Mouse (Mus musculus) embryonic facial prominence, embryonic 12.5 days (tissue): ENCODE data around the gene Tedc1. TPM values are rescaled to one million over a fixed set of nuclear protein-coding genes. Genes with fewer than 3 reads are reported as not detected.
A peak's percentile ranks its signal among the peaks of the same experiment; 100 is the strongest.

Experiments
- ATAC-seq: fragments of 200-750 bp; cut with Nextera tagmentation; 2 replicates; pipeline ENCODE4 v1.8.0; 2017; ENCODE audit not compliant: insufficient number of reproducible peaks, insufficient read depth, low FRiP score, low TSS enrichment
- H3K27ac ChIP-seq: fragments of 300-500 bp; sonication (generic); 2 replicates; pipeline ENCODE4 v1.5.1; 2016; ENCODE audit warnings: mild to moderate bottlenecking
- H3K27me3 ChIP-seq: fragments of 300-500 bp; sonication (generic); 2 replicates; pipeline ENCODE4 v1.6.1; 2016; ENCODE audit warnings: mild to moderate bottlenecking, moderate library complexity
- H3K36me3 ChIP-seq: fragments of 300-500 bp; sonication (generic); 2 replicates; pipeline ENCODE4 v1.6.1; 2016; ENCODE audit warnings: mild to moderate bottlenecking
- H3K4me1 ChIP-seq: fragments of 300-500 bp; sonication (generic); 2 replicates; pipeline ENCODE4 v1.6.1; 2016
- H3K4me2 ChIP-seq: fragments of 300-500 bp; sonication (generic); replicated peaks from 2 replicates; pipeline ENCODE4 v1.6.1; 2016; ENCODE audit warnings: mild to moderate bottlenecking, moderate library complexity
- H3K4me3 ChIP-seq: fragments of 300-500 bp; sonication (generic); 2 replicates; pipeline ENCODE4 v1.5.1; 2016; ENCODE audit warnings: mild to moderate bottlenecking
- H3K9ac ChIP-seq: fragments of 300-500 bp; sonication (generic); 2 replicates; pipeline ENCODE4 v1.6.1; 2016; ENCODE audit warnings: mild to moderate bottlenecking, moderate library complexity
- H3K9me3 ChIP-seq: fragments of 300-500 bp; sonication (generic); 2 replicates; pipeline ENCODE4 v1.6.1; 2016; ENCODE audit warnings: mild to moderate bottlenecking, moderate library complexity
- WGBS: fragments of 180-500 bp; shearing (Covaris S2); methylation state at CpG from one replicate; pipeline ENCODE4 v1.1.7; 2016; 5-methylcytosine and 5-hydroxymethylcytosine counted together
- polyA plus RNA-seq: library from polyadenylated mRNA; unstranded; fragments of >200 nt; fragmentation: Nextera tagmentation; extraction: Ambion mirVana; gene quantifications from 2 replicates; pipeline ENCODE4 v1.2.1, GENCODE M21; 2016

The Tedc1 gene
- polyA plus RNA-seq, 1 experiment from 2014 or later: 49.7 TPM

DNA sequence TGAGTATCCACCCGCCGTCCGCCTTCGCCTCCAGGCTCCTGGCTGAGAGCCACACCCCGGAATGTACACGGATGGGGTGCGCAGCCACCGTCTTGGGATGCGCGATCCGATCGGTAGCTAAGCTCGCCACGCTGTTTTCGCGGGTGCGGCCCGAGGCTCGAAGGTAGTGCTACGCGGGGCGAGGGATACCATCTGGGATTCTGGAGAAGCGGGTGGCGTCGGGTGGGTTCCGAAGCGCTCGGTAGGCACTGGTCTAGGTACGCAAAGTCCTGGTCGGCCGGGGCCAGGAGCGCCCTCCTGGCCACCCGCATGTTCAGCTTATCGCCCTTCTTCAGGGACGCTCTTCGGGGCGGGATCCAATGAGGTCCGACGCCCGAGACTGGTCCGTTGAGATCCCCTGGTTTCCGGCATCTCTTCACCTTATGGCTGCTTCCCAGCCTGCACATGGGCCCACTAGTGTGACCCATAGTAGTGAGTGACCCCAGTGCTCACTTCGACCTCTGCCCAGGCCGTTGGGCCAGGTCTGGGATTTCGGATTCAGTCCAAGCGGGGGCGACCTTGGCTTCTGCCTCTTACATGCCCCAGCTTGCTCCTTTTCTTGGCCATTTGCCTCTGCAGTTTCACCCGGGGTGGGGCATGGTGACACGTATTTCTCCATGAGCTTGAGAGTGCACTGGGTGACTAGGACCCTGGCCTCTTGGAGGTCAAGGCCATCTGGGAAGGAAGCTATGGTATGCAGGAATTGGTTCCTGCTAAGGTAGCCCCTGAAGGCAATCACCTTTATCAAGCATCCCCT lies 15.4 kb upstream of the Tedc1 start:
- Histone ChIP-seq H3K36me3 (peaks cover 29% of the 10 kb centered on the region), H3K4me2 (peak overlapping the region; percentile 61), H3K9ac (peak overlapping the region; percentile 48; the same call in 1 of the 2 replicates), H3K4me3 (peak overlapping the region; percentile 44), H3K4me1 (peaks cover 25% of the 10 kb centered on the region), H3K9me3 (no peaks in the 10 kb centered on the region), H3K27ac (no peak overlapping the region), H3K27me3 (peaks cover 35% of the 10 kb centered on the region)
- WGBS: 3% methylated on average over 49 of the region's 49 CpGs
- peak; percentile 0; the same call in 1 of the 2 replicates for ATAC-seq

DNA sequence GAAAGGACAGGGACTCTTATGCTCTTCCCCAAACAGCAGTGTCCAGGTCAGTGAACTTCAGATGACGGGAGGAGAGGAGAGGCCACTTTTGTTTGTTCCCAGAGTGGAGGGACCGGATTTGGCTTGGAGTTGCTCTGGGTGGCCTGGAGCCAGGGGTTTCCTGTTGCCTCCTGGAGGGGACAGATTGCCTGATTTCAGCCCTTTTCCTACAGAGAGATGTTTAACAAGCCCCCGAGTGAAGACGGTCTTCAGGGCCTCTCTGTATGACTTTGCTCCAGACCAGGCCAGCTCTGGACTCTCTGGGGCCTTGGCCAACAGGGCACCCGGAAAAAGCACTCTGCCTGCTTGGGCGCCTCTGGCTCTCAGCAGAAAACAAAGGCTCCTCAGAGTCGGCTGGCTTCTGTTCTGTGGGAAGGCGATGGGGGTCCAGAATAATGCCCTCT lies 14.7 kb upstream of the Tedc1 start:
- Histone ChIP-seq H3K27me3 (peaks cover 43% of the 10 kb centered on the region), H3K9me3 (no peaks in the 10 kb centered on the region), H3K36me3 (peaks cover 21% of the 10 kb centered on the region), H3K4me3 (peak overlapping the region; percentile 44), H3K4me2 (peak overlapping the region; percentile 61), H3K27ac (no peak overlapping the region), H3K9ac (no peak overlapping the region), H3K4me1 (peaks cover 30% of the 10 kb centered on the region)
- ATAC-seq: no peak
- WGBS: 45% methylated on average over 8 of the region's 8 CpGs

DNA sequence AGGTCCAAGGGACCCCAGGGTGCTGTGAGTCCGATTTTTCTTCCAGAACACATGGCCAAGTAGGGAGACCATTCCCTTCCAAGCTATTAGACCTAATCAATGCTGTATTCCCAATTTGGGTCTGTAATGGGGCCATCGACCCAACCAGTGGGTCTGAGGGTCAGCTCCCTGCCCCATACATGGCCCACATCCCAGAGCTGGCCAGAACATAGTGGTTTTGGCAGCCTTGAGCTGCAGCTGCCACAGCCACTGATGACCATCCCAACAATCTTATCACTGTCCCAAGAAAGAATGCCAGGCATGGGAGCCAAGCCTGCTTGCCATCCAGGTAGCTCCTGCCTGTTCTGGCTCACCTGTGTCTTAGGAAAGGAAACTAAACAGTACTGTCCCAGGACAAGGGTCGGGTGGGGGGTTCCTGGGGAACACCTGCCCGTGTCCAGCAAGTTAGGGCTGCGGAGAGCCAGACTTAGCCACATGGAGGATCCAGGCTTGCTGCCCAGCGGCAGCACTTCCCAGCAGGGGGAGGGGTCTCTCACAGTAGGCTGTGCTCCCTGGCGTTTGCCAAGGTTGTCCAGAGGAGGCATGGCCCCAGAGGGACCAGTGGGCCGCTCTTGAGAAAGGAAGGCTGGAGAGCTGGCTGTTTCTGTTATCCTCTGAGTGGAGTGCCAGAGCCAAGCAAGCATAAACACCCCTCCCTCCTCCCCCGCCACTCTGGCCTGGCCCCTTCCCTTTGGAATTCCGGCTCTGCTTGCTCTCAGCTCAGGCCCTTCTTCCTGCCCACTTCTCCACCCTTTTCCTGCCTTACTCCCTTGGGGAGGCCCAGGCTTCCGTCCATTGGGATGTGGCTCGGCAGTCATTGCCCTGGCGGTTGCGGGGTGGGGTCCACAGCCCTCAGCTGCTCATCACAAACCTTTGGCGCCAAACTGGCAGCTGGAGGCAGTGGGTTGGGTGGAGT lies 13.9 kb upstream of the Tedc1 start:
- H3K36me3 ChIP-seq: peaks cover 14% of the 10 kb centered on the region
- no peak overlapping the region for H3K9ac ChIP-seq
- H3K4me2 ChIP-seq: peak overlapping the region; percentile 61
- WGBS: 22% methylated on average over 15 of the region's 15 CpGs
- H3K9me3 ChIP-seq: no peaks in the 10 kb centered on the region
- no peak for ATAC-seq
- H3K27me3 ChIP-seq: peaks cover 50% of the 10 kb centered on the region
- H3K4me1 ChIP-seq: peaks cover 31% of the 10 kb centered on the region
- H3K4me3 ChIP-seq: peak overlapping the region; percentile 44; the same call in 1 of the 2 replicates
- H3K27ac ChIP-seq: no peak overlapping the region

DNA sequence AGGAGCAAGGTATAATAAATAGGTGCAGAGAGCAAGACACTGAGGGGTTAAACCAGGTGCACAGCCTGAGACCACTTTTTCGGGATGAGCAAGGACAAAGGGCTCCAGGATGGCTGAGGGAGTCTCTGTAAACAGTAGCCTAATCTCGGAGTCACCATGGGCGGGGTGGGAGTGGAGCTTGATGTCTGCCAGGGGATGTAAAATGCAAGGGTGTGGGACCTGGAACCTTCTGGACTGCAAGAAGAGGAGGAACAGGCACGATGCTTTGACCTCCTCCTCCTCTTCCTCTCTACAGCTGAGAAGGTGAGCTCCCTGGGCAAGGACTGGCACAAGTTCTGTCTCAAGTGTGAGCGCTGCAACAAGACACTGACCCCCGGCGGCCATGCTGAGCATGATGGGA lies 13.1 kb upstream of the Tedc1 start:
- Histone ChIP-seq H3K4me1 (peaks cover 31% of the 10 kb centered on the region), H3K9me3 (no peaks in the 10 kb centered on the region), H3K27me3 (peaks cover 59% of the 10 kb centered on the region), H3K27ac (no peak overlapping the region), H3K4me2 (peak overlapping the region; percentile 61; the same call in 1 of the 2 replicates), H3K36me3 (peaks cover 5% of the 10 kb centered on the region), H3K9ac (no peak overlapping the region), H3K4me3 (no peak overlapping the region)
- WGBS: 65% methylated on average over 7 of the region's 7 CpGs
- no peak for ATAC-seq

DNA sequence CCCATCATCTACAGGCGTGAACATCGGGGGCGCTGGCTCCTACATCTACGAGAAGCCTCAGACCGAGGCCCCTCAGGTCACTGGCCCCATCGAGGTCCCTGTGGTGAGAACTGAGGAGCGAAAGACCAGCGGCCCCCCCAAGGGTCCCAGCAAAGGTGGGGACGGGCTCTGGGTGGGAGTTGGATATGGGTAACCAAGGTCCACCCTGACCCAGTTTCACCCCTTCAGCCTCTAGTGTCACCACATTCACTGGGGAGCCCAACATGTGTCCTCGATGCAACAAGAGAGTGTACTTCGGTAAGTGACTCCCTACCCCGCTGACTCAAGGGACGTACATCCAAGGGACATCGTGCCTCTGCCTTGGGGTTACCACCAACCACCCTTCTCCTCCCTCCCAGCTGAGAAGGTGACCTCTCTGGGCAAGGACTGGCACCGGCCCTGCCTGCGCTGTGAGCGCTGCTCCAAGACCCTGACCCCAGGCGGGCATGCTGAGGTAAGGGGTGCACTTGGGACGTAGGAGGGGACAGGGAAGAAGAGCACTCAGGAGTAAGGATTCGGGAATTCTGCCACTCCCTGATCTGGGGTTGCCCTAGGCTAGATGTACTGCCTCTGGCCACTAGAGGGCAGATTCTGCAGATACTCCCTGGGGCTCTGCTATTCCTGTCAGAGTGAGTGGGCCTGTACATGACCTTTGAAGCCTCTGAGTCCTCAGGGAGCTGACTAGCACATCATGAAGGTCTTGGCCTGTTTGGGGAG lies 12.0 kb upstream of the Tedc1 start:
- H3K9me3 ChIP-seq: no peaks in the 10 kb centered on the region
- H3K27me3 ChIP-seq: peaks cover 66% of the 10 kb centered on the region
- H3K9ac ChIP-seq: no peak overlapping the region
- H3K4me2 ChIP-seq: no peak overlapping the region
- WGBS: 73% methylated on average over 20 of the region's 20 CpGs
- ATAC-seq: no peak
- no peak overlapping the region for H3K4me3 ChIP-seq
- no peak overlapping the region for H3K27ac ChIP-seq
- no peaks in the 10 kb centered on the region for H3K36me3 ChIP-seq
- H3K4me1 ChIP-seq: peaks cover 24% of the 10 kb centered on the region

DNA sequence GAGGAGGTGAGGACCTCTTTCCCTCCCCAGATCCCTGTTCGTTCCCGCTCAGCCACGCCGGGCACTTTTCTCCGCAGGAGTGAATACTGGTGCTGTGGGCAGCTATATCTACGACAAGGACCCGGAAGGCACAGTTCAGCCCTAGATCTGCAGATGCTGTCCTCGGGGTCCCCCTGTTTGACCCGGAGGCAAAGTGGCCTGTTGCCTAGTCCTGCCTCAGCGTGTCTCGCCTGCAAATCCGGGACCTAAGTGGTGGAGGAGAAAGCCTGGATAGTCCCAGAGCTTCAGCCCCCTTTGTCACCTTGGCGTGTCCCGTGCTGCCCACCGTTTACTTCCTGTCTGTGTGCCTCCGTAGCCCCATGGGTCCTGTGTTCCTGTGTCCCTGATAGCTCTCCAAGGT lies 11.3 kb upstream of the Tedc1 start:
- Histone ChIP-seq H3K27me3 (peaks cover 69% of the 10 kb centered on the region), H3K9me3 (no peaks in the 10 kb centered on the region), H3K27ac (no peak overlapping the region), H3K4me3 (no peak overlapping the region), H3K4me1 (peaks cover 17% of the 10 kb centered on the region), H3K9ac (no peak overlapping the region), H3K4me2 (no peak overlapping the region), H3K36me3 (no peaks in the 10 kb centered on the region)
- ATAC-seq: no peak
- 90% methylated on average over 16 of the region's 16 CpGs for WGBS

DNA sequence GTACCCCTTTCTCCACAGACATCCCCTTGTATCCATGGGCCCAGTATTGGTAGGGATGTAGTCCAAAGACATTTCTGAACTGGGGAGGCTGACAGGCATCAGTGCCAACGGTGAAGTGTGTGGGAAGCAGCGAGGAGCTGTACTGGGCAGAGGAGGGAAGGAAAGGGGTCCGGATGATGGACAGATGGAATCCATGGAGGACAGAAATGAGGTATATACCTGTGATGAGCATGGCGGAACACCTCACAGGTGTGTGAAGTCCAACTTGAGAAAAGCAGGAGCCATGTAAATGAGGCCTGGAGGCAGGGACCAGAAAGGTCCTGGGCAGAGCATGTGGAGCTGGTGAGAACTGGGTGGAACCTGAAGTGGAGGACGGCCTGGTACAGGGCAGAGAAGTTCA lies 10.6 kb upstream of the Tedc1 start:
- WGBS: 85% methylated on average over 5 of the region's 5 CpGs
- H3K4me3 ChIP-seq: no peak overlapping the region
- H3K4me2 ChIP-seq: no peak overlapping the region
- no peaks in the 10 kb centered on the region for H3K9me3 ChIP-seq
- no peak overlapping the region for H3K9ac ChIP-seq
- no peak overlapping the region for H3K27ac ChIP-seq
- peaks cover 71% of the 10 kb centered on the region for H3K27me3 ChIP-seq
- H3K4me1 ChIP-seq: peaks cover 17% of the 10 kb centered on the region
- H3K36me3 ChIP-seq: no peaks in the 10 kb centered on the region
- no peak for ATAC-seq

DNA sequence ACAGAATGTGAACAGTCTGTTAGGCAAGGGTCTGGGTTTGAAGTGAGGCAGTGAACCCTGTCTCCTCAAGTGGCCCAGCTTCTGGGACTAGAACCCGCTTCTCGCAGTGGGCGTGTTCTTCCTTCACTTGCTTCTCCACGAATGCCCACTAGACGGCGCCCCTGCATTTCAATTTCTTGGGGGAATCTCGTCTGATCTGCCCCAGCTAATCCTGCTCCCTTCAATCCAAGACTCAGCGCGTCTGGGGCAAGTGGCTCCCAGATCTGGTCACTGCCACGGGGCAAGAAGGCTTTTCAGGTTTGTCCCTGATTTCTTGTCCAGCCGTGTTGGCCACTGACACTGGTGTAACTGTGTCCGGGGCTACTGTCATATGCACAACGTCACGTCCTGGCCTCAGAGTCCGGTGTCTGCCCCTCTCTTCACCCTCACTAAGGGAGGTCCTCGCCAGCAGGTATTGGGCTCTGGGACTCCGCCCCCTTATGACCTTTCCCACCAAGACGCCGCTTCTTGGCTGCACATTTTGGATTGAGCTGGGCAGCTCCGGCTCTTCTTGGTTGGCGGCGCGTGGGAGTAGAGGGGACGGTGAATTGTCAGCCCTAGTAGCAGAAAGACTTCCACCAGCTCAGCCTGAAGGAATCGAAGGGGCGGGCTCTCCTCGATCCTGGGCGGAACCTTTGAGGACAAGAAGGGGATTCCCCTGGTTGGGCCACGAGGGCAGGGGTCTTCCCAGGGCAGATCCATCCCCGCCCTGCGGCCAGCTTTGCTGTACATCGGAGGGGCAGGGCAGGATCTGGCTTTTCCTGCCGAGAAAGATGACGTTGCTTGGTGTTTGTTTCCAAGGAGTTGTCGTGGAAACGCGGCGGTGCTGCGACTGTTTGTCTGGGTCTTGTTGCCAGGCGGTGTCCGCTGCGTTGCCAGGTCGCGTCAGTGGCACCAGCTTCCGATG lies 9.8 kb upstream of the Tedc1 start, which contains the start of gene Crip1:
Crip1 (plus strand) TSS at position 205 of the 946 bp plus-strand sequence.
- Histone ChIP-seq H3K4me3 (0 out of 2 replicates have a peak within 1 kb of the TSS, but pooled peaks have one; percentile 8), H3K27me3 (peaks cover 70% of the 10 kb centered on the region), H3K27ac (no peak within 1 kb of the TSS), H3K9ac (no peak within 1 kb of the TSS), H3K9me3 (no peaks in the 10 kb centered on the region), H3K36me3 (no peaks in the 10 kb centered on the region), H3K4me1 (peaks cover 17% of the 10 kb centered on the region), H3K4me2 (peak within 1 kb of the TSS; percentile 43)
- ATAC-seq: no peak
- 8% methylated on average over 45 of the region's 45 CpGs for WGBS

DNA sequence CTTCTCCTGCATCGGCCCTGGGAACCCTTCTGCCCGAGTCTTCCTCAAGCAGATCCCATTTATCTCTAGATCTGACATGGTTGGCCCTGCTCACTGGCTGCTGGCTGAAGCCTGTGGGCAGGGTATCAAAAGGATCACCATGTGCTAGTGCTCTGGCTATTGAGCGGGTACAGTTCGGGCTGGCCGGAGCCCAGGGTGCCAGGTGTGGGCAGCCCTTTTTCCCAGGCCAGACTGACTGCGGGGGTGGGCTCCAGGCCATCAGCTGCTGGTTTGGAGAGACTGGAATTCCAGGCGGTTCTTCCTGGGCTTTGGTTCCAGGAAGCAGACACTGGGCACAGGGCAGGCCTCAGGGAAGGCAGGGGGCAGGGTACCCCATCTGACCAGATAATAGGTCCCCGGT lies 8.7 kb upstream of the Tedc1 start:
- peaks cover 19% of the 10 kb centered on the region for H3K4me1 ChIP-seq
- no peaks in the 10 kb centered on the region for H3K9me3 ChIP-seq
- no peaks in the 10 kb centered on the region for H3K36me3 ChIP-seq
- no peak overlapping the region for H3K27ac ChIP-seq
- H3K4me3 ChIP-seq: no peak overlapping the region
- no peak overlapping the region for H3K4me2 ChIP-seq
- WGBS: 83% methylated on average over 8 of the region's 8 CpGs
- H3K9ac ChIP-seq: no peak overlapping the region
- no peak for ATAC-seq
- H3K27me3 ChIP-seq: peaks cover 69% of the 10 kb centered on the region

DNA sequence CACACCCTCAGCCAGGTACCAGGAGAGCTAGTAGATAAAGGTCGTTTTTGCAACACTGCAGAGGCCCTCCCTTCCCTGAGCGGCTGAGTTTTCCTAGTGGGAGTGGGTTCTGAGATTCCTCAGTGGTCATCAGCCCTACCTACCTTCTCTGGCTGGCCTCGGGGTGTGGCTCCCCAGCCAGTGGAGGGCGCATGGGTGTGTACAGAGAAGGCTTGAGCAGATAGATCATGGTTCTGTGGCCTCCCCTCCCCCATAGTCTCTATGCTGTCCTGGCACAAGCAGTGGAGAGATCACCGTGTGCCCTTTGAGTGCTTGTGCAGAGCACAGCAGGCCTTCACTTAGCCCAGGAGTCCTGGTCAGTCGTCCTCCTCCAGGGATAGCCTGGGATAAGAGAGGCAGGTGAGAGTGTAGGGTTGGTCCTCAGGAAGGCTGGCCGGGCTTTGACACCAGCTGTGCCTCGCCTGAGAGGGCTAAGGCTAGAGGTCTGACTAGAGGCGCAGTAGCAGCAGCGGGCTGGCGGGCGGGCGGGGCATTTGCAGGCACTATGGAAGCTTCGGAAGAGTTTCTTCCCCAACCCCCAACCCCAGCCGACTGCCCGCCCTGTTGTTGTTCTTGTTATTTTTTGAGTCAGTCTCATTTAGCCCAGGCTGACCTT lies 7.7 kb upstream of the Tedc1 start:
- Histone ChIP-seq H3K27me3 (peaks cover 69% of the 10 kb centered on the region), H3K9ac (no peak overlapping the region), H3K27ac (no peak overlapping the region), H3K4me2 (no peak overlapping the region), H3K4me1 (peaks cover 15% of the 10 kb centered on the region; the same call in 1 of the 2 replicates), H3K9me3 (no peaks in the 10 kb centered on the region), H3K4me3 (no peak overlapping the region), H3K36me3 (no peaks in the 10 kb centered on the region)
- ATAC-seq: no peak
- WGBS: 37% methylated on average over 16 of the region's 16 CpGs
